Mouse (Mus musculus): Measurements from ENCODE around the gene Taf8. TPM values are rescaled to one million over a fixed set of nuclear protein-coding genes. Genes with fewer than 3 reads are reported as not detected.

Taf8 gene
- polyA plus RNA-seq, 1 experiment: 30.5 TPM

GRCm38 (mm10) chr17:47492731-47493130 lies 9.4 kb downstream of the Taf8 start:
- DNase-seq (ENCODE audit: extremely low spot score in 1 of 2, low spot score in 1 of 2): no peak

- DNase-seq (ENCODE audit: extremely low spot score in 1 of 2, low spot score in 1 of 2): no peak
Measured at GRCm38 (mm10) chr17:47490791-47491190, 11.3 kb downstream of the Taf8 start.

- no peak for DNase-seq (ENCODE audit: extremely low spot score in 1 of 2, low spot score in 1 of 2)
Measured at GRCm38 (mm10) chr17:47485791-47486190, 16.3 kb downstream of the Taf8 start.

GRCm38 (mm10) chr17:47484993-47485392 lies 17.1 kb downstream of the Taf8 start:
- DNase-seq (ENCODE audit: extremely low spot score in 1 of 2, low spot score in 1 of 2): no peak

- no peak for DNase-seq (ENCODE audit: extremely low spot score in 1 of 2, low spot score in 1 of 2)
Measured at GRCm38 (mm10) chr17:47484241-47484921, 17.7 kb downstream of the Taf8 start.

- DNase-seq (ENCODE audit: extremely low spot score in 1 of 2, low spot score in 1 of 2): peak in 1 of 2 experiments; percentile 61
Measured at GRCm38 (mm10) chr17:47482401-47482800, 19.7 kb downstream of the Taf8 start.

- no peak for DNase-seq (ENCODE audit: extremely low spot score in 1 of 2, low spot score in 1 of 2)
Measured at GRCm38 (mm10) chr17:47479887-47480286, 22.2 kb downstream of the Taf8 start.

GRCm38 (mm10) chr17:47475714-47476113 lies 26.4 kb downstream of the Taf8 start:
- no peak for DNase-seq (ENCODE audit: extremely low spot score in 1 of 2, low spot score in 1 of 2)

GRCm38 (mm10) chr17:47475181-47475580 lies 26.9 kb downstream of the Taf8 start:
- no peak for DNase-seq (ENCODE audit: extremely low spot score in 1 of 2, low spot score in 1 of 2)

GRCm38 (mm10) chr17:47474250-47474649 lies 27.8 kb downstream of the Taf8 start:
- no peak for DNase-seq (ENCODE audit: extremely low spot score in 1 of 2, low spot score in 1 of 2)

GRCm38 (mm10) chr17:47473434-47473974 lies 28.6 kb downstream of the Taf8 start:
- DNase-seq (ENCODE audit: extremely low spot score in 1 of 2, low spot score in 1 of 2): peak in 1 of 2 experiments; percentile 54

GRCm38 (mm10) chr17:47472435-47473350 lies 29.4 kb downstream of the Taf8 start:
- DNase-seq (ENCODE audit: extremely low spot score in 1 of 2, low spot score in 1 of 2): peak in 1 of 2 experiments; percentile 25

- DNase-seq (ENCODE audit: extremely low spot score in 1 of 2, low spot score in 1 of 2): no peak
Measured at GRCm38 (mm10) chr17:47470686-47471085, 31.4 kb downstream of the Taf8 start.

GRCm38 (mm10) chr17:47470121-47470520 lies 32.0 kb downstream of the Taf8 start:
- no peak for DNase-seq (ENCODE audit: extremely low spot score in 1 of 2, low spot score in 1 of 2)

- no peak for DNase-seq (ENCODE audit: extremely low spot score in 1 of 2, low spot score in 1 of 2)
Measured at GRCm38 (mm10) chr17:47469642-47470041, 32.5 kb downstream of the Taf8 start.

GRCm38 (mm10) chr17:47468466-47468865 lies 33.6 kb downstream of the Taf8 start:
- no peak for DNase-seq (ENCODE audit: extremely low spot score in 1 of 2, low spot score in 1 of 2)

GRCm38 (mm10) chr17:47468063-47468462 lies 34.0 kb downstream of the Taf8 start:
- DNase-seq (ENCODE audit: extremely low spot score in 1 of 2, low spot score in 1 of 2): no peak

- DNase-seq (ENCODE audit: extremely low spot score in 1 of 2, low spot score in 1 of 2): no peak
Measured at GRCm38 (mm10) chr17:47467659-47468058, 34.4 kb downstream of the Taf8 start.

- DNase-seq (ENCODE audit: extremely low spot score in 1 of 2, low spot score in 1 of 2): no peak
Measured at GRCm38 (mm10) chr17:47466284-47466683, 35.8 kb downstream of the Taf8 start.

- DNase-seq (ENCODE audit: extremely low spot score in 1 of 2, low spot score in 1 of 2): no peak
Measured at GRCm38 (mm10) chr17:47465016-47465415, 37.1 kb downstream of the Taf8 start.

GRCm38 (mm10) chr17:47464248-47464965 lies 37.7 kb downstream of the Taf8 start:
- DNase-seq (ENCODE audit: extremely low spot score in 1 of 2, low spot score in 1 of 2): no peak

Measured in frontal cortex, adult 2 months (tissue).